ENCODE assay signal across 12 mouse cellular contexts in the genomic region with DNA sequence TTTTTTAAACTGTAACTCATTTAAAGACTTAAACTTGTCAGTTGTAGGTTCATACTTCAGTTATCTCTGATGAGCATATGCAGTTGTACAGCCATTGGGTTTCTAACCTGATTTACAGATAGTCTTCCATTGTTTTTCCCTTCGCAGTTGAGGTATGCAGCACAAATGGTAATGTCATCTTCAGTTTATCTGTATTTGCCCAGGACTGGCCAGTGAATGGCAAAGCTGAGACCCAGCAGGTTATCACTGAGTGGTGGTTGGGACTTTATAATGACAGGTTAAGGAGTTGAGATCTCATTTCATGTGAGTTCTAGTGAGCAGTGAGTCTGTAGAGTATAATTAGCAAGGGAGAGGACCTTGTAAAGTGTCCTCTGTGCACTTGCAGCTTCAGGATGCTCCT. TPM values are rescaled to one million over a fixed set of nuclear protein-coding genes. Genes with fewer than 3 reads are reported as not detected.
"Had no signal": no experiment of that assay in that cellular context is flagged by ENCODE, and none has a peak within 500 bp of the region (broad histone marks: within the 10 kb centered on the region; RNA-seq: fewer than 3 reads in every experiment).

No protein-coding gene starts in this region.

- H3K4me2 ChIP-seq: limb, embryonic 15.5 days; lung, embryonic 15.5 days; midbrain, embryonic 13.5 days had no signal

- H3K9ac ChIP-seq: limb, embryonic 15.5 days; lung, embryonic 15.5 days; midbrain, embryonic 13.5 days had no signal

- H3K27ac ChIP-seq: limb, embryonic 15.5 days; lung, embryonic 15.5 days; macrophage; midbrain, embryonic 13.5 days; stomach, postnatal 0 days had no signal

- H3K36me3 ChIP-seq: limb, embryonic 15.5 days; lung, embryonic 15.5 days; midbrain, embryonic 13.5 days had no signal

- H3K27me3 ChIP-seq: limb, embryonic 15.5 days; lung, embryonic 15.5 days; midbrain, embryonic 13.5 days had no signal

- H3K4me3 ChIP-seq: limb, embryonic 15.5 days; lung, embryonic 15.5 days; midbrain, embryonic 13.5 days had no signal

- H3K9me3 ChIP-seq: limb, embryonic 15.5 days; lung, embryonic 15.5 days; midbrain, embryonic 13.5 days had no signal

- ATAC-seq: midbrain, embryonic 13.5 days had no signal

- DNase-seq: kidney, adult 18-20 months; kidney, postnatal 10 days; kidney, postnatal 4 days; lung, postnatal 14 days; right cerebral cortex, postnatal 25 days; thymus, postnatal 4 days had no signal

- H3K4me1 ChIP-seq: limb, embryonic 15.5 days had no signal

RNA-seq across cellular contexts. Expression of a gene that starts 41.7 kb away (rescaled TPM):
- polyA plus RNA-seq: kidney, embryonic 14.5 days had no signal
